Mouse (Mus musculus) lung, embryonic 16.5 days (tissue): ENCODE measurements around the gene Prlr. TPM values are rescaled to one million over a fixed set of nuclear protein-coding genes. Genes with fewer than 3 reads are reported as not detected.

Experiments used
- ATAC-seq: fragments of 200-750 bp; cut with Nextera tagmentation; 2 replicates; pipeline ENCODE4 v1.8.0; 2017; ENCODE audit warnings: low read depth, mild to moderate bottlenecking, moderate library complexity
- H3K27ac ChIP-seq: fragments of 300-500 bp; sonication (generic); 2 replicates; pipeline ENCODE4 v1.5.1; 2014; ENCODE audit warnings: mild to moderate bottlenecking, control low read depth, low read length
- H3K27me3 ChIP-seq: fragments of 300-500 bp; sonication (generic); 2 replicates; pipeline ENCODE4 v1.6.1; 2014; ENCODE audit warnings: low read depth, low read length, mixed read lengths; ENCODE audit not compliant: control insufficient read depth, insufficient read depth
- H3K36me3 ChIP-seq: fragments of 300-500 bp; sonication (generic); 2 replicates; pipeline ENCODE4 v1.6.1; 2014; ENCODE audit warnings: low read length; ENCODE audit not compliant: control insufficient read depth, insufficient read depth
- H3K4me1 ChIP-seq: fragments of 300-500 bp; sonication (generic); replicated peaks from 2 replicates; pipeline ENCODE4 v1.6.1; 2014; ENCODE audit warnings: low read length, mixed read lengths; ENCODE audit not compliant: control insufficient read depth, insufficient read depth
- H3K4me2 ChIP-seq: fragments of 300-500 bp; sonication (generic); 2 replicates; pipeline ENCODE4 v1.6.1; 2014; ENCODE audit warnings: low read depth, low read length, control low read depth
- H3K4me3 ChIP-seq: fragments of 300-500 bp; sonication (generic); 2 replicates; pipeline ENCODE4 v1.5.1; 2014; ENCODE audit warnings: mild to moderate bottlenecking, low read length, control low read depth
- H3K9ac ChIP-seq: fragments of 300-500 bp; sonication (generic); 2 replicates; pipeline ENCODE4 v1.6.1; 2014; ENCODE audit warnings: low read length, control low read depth
- H3K9me3 ChIP-seq: fragments of 300-500 bp; sonication (generic); 2 replicates; pipeline ENCODE4 v1.6.1; 2016; ENCODE audit warnings: low read length; ENCODE audit not compliant: control insufficient read depth
- WGBS: fragments of 180-500 bp; shearing (Covaris S2); extraction: QIAGEN DNeasy Blood & Tissue Kit; methylation state at CpG from one replicate; pipeline ENCODE4 v1.1.7; 2014; 5-methylcytosine and 5-hydroxymethylcytosine counted together
- polyA plus RNA-seq: library from polyadenylated mRNA; unstranded; fragments of >200 nt; fragmentation: Nextera tagmentation; extraction: Ambion mirVana; gene quantifications from 2 replicates; pipeline ENCODE4 v1.2.1, GENCODE M21; 2015

Gene Prlr
- polyA plus RNA-seq, 1 experiment from 2014 or later = 0.15 TPM

DNA sequence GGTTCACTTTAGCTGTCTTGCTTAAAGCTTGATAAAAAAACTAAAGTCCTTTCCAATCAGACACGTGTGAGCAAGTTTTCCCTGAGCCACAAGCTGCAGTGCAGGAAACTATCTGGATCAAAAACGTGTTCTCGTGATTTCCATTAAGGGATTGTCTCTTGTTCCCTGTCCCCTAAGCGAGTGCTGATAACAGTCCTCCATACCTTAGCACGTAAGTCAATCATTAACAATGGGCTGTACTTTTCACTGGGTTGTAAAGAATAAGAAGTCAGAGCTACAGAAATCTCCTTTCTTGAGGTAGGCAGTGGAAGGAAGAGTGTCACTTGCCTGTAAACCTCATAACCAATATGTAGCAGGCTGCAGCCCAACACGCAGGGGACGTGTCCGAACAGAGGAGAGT lies 38.7 kb downstream of the Prlr start:
- H3K27ac ChIP-seq = no peak overlapping the region
- H3K36me3 ChIP-seq = no peaks in the 10 kb centered on the region
- H3K4me3 ChIP-seq = no peak overlapping the region
- no peaks in the 10 kb centered on the region for H3K9me3 ChIP-seq
- H3K4me1 ChIP-seq = no peaks in the 10 kb centered on the region
- H3K4me2 ChIP-seq = no peak overlapping the region
- WGBS = 55% methylated on average over 8 of the region's 8 CpGs
- no peak overlapping the region for H3K9ac ChIP-seq
- no peak for ATAC-seq
- no peaks in the 10 kb centered on the region for H3K27me3 ChIP-seq

DNA sequence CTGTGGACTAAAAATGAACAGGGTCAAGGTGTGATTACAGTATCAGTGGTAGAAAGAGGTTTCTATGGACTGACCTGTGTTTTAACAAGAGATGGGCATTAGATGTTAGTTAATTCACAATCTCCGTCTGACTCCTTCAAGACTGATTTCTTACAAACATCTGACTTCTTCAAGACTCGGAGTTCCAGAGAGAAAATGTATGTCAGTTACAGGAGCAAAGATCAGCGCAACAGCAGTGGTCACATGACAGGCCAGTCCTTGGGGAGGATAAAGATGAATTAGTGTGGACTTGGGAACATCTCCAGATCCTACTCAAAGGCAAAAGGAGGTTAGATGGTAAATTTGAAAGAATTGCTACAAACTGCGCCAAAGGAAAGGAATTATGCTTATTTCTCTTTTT lies 39.2 kb downstream of the Prlr start:
- no peaks in the 10 kb centered on the region for H3K9me3 ChIP-seq
- no peak overlapping the region for H3K9ac ChIP-seq
- H3K4me2 ChIP-seq = no peak overlapping the region
- H3K4me1 ChIP-seq = no peaks in the 10 kb centered on the region
- no peaks in the 10 kb centered on the region for H3K27me3 ChIP-seq
- WGBS = 69% methylated on average over 4 of the region's 4 CpGs
- no peaks in the 10 kb centered on the region for H3K36me3 ChIP-seq
- no peak overlapping the region for H3K27ac ChIP-seq
- no peak for ATAC-seq
- no peak overlapping the region for H3K4me3 ChIP-seq

DNA sequence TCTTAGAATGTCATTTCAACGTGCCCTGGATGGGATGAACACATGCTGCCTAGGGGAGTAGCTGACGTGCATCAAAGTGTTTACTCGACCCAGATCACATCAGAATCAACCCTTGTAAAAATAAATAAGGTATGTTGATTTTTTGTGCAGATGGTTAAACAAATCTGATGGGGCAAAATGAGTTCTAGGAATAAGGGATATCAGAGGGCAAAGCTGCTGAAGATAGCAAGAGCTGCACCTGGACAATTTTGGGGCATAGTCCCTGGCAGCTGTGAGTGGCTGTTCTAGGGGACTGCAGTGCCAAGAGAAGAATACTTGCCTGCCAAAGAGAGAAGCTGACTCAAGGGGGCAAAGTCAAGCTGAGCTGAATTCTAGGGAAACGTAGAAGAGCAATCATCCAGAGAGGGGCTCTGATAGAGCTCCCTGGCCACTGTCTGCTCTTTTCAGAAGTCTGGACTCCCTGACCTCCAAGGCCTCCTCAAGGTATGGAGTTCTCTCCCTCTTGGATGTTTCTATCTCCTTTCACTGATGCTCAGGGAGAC lies 46.6 kb downstream of the Prlr start:
- WGBS = 47% methylated on average over 4 of the region's 4 CpGs
- Histone ChIP-seq H3K9me3 (no peaks in the 10 kb centered on the region), H3K9ac (no peak overlapping the region), H3K27me3 (no peaks in the 10 kb centered on the region), H3K36me3 (no peaks in the 10 kb centered on the region), H3K4me1 (no peaks in the 10 kb centered on the region), H3K4me2 (no peak overlapping the region), H3K27ac (no peak overlapping the region), H3K4me3 (no peak overlapping the region)
- no peak for ATAC-seq

DNA sequence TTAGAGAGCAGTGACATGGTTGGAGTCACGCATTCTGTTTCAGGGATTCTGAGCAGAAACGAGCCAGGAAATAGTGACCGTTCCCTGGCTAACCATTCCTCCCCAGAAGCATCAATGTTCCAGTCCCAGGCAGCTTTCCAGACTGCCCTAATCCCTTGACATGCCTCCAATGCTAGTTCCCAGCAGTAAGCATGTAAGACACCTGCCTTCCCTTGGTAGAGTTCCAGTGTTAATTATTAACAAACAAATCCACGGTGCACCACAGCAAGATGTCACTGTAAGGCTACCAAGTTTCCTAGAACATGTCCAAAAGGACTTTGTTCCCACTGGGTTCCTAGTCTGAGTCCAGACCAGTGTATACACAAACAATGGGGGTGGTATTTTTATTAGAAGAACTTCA lies 48.7 kb downstream of the Prlr start:
- ATAC-seq = no peak
- Histone ChIP-seq H3K27me3 (no peaks in the 10 kb centered on the region), H3K4me1 (no peaks in the 10 kb centered on the region), H3K9ac (no peak overlapping the region), H3K9me3 (no peaks in the 10 kb centered on the region), H3K4me3 (no peak overlapping the region), H3K4me2 (no peak overlapping the region), H3K27ac (no peak overlapping the region), H3K36me3 (no peaks in the 10 kb centered on the region)
- WGBS = 76% methylated on average over 4 of the region's 4 CpGs

DNA sequence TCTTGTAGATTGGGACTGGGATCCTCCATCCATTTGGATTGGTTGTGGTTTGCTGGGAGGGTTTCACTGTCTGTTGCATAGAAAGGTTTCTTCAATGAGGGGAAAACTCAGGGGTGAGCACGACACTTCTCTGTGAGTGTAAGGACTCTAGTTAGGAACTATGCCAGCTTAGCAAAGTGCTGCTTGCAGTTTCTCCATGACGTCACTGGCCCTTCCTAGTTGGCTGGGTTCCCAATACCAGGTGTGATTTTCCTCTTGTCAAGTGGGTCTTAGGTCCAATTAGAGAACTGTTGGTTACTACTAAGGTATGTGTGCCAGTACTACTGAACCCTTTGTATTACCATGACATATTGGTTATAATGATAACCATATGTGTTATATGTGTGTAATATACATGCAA lies 51.6 kb downstream of the Prlr start:
- Histone ChIP-seq H3K4me2 (no peak overlapping the region), H3K9ac (no peak overlapping the region), H3K27me3 (no peaks in the 10 kb centered on the region), H3K36me3 (no peaks in the 10 kb centered on the region), H3K9me3 (no peaks in the 10 kb centered on the region), H3K4me3 (no peak overlapping the region), H3K4me1 (no peaks in the 10 kb centered on the region), H3K27ac (no peak overlapping the region)
- 63% methylated on average over 2 of the region's 2 CpGs for WGBS
- no peak for ATAC-seq

DNA sequence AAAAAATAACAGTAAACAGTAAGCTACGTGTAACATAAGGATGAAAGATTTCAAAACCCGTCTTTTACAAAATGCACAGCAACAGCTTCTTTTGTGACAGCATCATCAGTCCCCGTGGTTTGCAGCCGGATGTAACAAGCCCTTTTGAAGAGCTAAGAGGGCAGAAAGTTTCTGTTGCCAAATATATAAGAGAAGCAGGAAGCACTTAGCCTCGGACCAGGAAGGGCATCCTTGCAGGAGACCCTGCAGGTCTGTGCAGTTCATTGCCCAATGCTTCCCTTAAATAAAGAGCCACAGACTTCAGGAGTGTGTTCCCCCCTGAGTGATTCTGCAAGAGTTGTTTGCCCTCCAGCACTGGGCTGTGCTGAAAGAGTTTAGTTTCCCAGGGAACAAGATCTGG lies 58.9 kb downstream of the Prlr start:
- WGBS = 56% methylated on average over 5 of the region's 5 CpGs
- ATAC-seq = 0 out of 2 replicates have a peak, but pooled peaks have one; percentile 43
- no peak overlapping the region for H3K27ac ChIP-seq

DNA sequence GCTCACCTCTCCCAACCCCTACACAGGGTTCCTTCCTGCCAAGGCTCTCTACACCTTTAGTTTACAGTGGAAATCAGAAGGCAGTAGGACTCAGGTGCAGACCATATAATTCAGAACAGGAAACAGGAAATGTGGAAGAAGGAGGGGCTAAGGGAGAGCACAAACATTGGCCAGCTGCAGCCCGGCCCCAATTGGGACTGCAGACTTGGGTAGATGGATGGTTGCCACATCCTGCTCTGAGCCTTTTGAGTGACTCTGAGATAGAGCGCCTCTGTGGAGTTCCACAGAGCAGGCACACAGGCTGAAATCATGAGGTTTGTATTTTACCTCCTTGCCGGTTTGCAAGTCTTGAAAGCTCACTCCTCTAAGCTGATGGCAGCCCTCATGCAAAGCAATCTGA lies 59.8 kb downstream of the Prlr start:
- Histone ChIP-seq H3K4me1 (no peaks in the 10 kb centered on the region), H3K36me3 (no peaks in the 10 kb centered on the region), H3K27ac (no peak overlapping the region), H3K9me3 (no peaks in the 10 kb centered on the region), H3K27me3 (no peaks in the 10 kb centered on the region), H3K4me3 (no peak overlapping the region), H3K4me2 (no peak overlapping the region), H3K9ac (no peak overlapping the region)
- ATAC-seq = no peak
- WGBS = 74% methylated on average over 3 of the region's 3 CpGs

More for the DNA sequence above, 58.9 kb downstream of the Prlr start:
- H3K4me3 ChIP-seq = no peak overlapping the region
- H3K9ac ChIP-seq = no peak overlapping the region
- H3K4me1 ChIP-seq = no peaks in the 10 kb centered on the region
- no peaks in the 10 kb centered on the region for H3K27me3 ChIP-seq
- H3K36me3 ChIP-seq = no peaks in the 10 kb centered on the region
- H3K9me3 ChIP-seq = no peaks in the 10 kb centered on the region
- H3K4me2 ChIP-seq = no peak overlapping the region

DNA sequence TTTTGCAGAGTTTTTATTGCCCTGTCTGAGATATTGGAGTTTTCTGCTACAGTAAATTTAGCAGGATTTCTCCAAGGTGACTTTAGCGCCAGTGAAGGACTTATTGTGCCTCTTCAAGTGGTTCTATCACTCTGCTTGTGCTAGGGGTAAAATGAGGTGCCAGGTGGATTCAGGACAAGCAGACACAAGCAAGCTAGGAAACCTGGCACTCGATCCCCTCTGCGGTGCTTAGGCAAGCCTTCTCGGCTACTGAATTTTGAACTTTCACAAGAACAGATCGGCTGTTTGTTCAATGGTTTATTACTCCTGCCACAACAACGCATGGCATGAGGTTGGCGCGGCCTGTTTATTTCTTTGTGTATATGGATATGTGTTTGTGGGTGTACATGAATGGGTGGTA lies 61.4 kb downstream of the Prlr start:
- H3K4me2 ChIP-seq = no peak overlapping the region
- H3K4me1 ChIP-seq = no peaks in the 10 kb centered on the region
- H3K4me3 ChIP-seq = no peak overlapping the region
- H3K27me3 ChIP-seq = no peaks in the 10 kb centered on the region
- ATAC-seq = no peak
- H3K36me3 ChIP-seq = no peaks in the 10 kb centered on the region
- H3K27ac ChIP-seq = no peak overlapping the region
- no peak overlapping the region for H3K9ac ChIP-seq
- 88% methylated on average over 8 of the region's 8 CpGs for WGBS
- no peaks in the 10 kb centered on the region for H3K9me3 ChIP-seq

DNA sequence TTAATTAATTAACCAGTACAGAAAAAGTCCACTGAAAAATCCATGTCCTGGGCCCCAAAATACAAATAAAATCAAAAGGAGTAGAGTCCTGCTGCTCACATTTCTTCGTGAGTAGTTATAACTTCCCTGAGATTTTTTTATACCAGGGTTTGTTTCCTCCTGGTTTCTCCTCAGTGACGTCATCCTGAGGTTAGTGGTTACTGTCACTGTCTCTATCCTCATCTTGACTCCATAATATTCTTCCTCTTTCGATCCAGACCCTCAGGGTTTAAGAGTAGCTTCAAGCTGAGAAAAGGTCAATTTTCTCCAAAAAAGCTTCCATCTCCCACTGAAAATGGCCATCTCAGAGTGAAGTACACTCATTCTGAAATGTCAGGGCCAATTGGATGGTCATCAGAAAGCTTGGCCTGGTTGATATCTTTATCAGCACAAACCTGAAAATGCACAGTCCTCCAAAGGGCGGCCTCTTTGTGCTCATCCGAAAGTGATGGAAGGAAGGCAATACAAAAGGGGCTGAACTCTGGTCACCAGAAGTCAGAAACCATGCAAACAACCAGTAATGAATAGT lies 63.3 kb downstream of the Prlr start:
- Histone ChIP-seq H3K9ac (no peak overlapping the region), H3K27ac (no peak overlapping the region), H3K4me2 (no peak overlapping the region), H3K4me3 (no peak overlapping the region), H3K9me3 (no peaks in the 10 kb centered on the region), H3K36me3 (no peaks in the 10 kb centered on the region), H3K27me3 (no peaks in the 10 kb centered on the region), H3K4me1 (no peaks in the 10 kb centered on the region)
- WGBS = 83% methylated on average over 5 of the region's 5 CpGs
- ATAC-seq = no peak

DNA sequence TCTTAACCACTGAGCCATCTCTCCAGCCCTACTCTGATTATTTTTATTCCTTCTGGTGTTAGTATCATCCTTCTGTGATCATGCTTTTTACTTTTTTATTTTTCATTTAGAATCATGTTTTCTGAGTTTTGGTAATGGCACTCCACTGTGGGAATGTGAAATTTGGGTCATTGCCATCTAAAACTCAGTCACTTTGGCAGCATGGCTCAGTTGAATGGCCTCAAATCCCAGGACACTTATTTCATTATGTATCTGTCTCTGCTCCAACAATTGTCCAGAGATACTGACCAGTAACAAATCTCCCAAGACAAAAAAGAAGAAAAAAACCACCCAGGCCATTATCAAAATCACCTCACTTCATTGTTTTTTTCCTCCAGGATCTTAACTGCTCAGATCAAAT lies 65.2 kb downstream of the Prlr start:
- Histone ChIP-seq H3K9ac (no peak overlapping the region), H3K36me3 (no peaks in the 10 kb centered on the region), H3K9me3 (no peaks in the 10 kb centered on the region), H3K4me1 (no peaks in the 10 kb centered on the region), H3K4me3 (no peak overlapping the region), H3K4me2 (no peak overlapping the region), H3K27ac (no peak overlapping the region), H3K27me3 (no peaks in the 10 kb centered on the region)
- ATAC-seq = no peak
